Mouse (Mus musculus) adrenal gland, postnatal 4 days (tissue): ENCODE data around the gene Vstm4. TPM values are rescaled to one million over a fixed set of nuclear protein-coding genes. Genes with fewer than 3 reads are reported as not detected.

ENCODE experiments used
- DNase-seq, 2 experiments: peaks; one replicate each; pipeline ENCODE4 v3.0.0; 2021 to 2022; ENCODE audit warnings: low spot score in 2 of 2, mixed read lengths in 2 of 2
- total RNA-seq, 2 experiments: library from RNA; stranded (reverse); gene quantifications; 2 replicates each; pipeline ENCODE4 v1.2.3; 2021

Gene Vstm4
- total RNA-seq, 2 experiments from 2014 or later, result 35.3 to 40.6 TPM

DNA sequence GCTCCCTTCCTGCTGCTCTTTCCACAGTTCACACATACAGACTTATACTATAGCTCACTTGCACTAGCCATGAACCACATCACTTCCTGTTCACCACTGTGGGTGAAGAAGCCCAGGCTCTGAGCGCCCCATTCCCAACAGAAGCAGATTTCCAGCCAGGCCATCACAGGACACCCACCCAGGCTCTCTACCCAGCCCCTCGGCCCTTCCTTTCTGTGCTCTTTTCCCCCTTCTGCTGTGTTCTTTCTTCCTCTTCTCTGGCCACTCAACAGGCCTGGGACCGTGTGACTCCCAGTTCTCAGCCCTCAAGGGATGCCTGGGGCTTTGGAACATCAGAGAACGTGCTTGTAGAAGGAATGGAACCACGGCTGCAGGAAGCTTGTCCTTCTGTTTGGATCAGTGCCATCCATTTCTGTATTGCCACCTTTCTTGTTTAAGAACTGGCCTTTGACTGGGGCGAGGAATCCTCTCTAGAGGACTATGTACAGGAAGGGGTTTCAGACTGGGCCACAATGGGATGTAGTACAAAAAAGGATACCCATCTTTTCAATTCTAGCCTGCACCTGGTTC is 2.5 kb downstream of the Vstm4 start:
- DNase-seq, result no peak

GRCm38 (mm10) chr14:32859831-32860569 is 3.4 kb downstream of the Vstm4 start:
- DNase-seq, result no peak

DNA sequence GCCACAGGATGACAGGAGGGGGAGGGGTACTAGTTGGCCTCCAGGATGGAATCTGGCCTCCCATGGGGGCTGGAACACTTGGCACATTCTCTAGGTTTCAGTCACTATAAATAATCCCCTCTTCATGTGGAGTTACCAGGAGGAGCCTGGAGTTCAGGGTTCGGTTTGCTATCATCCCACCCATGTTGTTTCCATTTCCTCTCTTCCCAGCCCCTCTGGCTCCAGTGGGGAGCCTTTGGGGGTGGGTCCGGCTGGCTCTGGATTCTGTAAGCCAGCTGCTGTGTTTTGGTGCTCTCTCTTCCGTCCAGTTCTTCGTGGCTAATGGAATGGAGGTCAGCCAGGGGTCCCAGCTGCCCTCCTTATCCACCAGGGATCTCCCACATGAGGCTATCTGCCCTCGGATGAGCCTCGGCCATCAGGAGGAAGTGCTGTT is 4.6 kb downstream of the Vstm4 start:
- no peak for DNase-seq

- no peak for DNase-seq
Measured at GRCm38 (mm10) chr14:32861656-32862055, 5.1 kb downstream of the Vstm4 start.

- DNase-seq, result no peak
Measured at GRCm38 (mm10) chr14:32865331-32865730, 8.8 kb downstream of the Vstm4 start.

DNA sequence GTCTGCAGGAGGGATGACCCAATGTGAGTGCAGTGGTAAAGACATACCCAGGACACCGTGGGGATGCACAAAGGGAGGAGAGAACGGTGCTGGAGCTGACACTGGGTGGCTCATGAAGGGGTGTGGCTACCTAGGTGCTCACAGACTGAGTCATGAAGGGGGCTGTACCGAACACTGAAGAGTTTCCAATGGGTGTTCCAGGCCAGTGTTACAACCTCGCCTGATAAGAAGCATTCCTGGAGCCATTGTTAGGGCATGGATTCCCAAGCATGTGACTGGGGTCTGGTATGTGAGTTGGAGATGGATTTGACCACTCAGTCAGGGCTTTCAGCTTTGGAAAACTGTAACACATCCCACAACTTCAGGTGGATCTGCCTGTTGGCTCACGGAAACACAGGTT is 15.4 kb downstream of the Vstm4 start:
- DNase-seq, result no peak

- no peak for DNase-seq
Measured at GRCm38 (mm10) chr14:32877549-32877948, 21.0 kb downstream of the Vstm4 start.

GRCm38 (mm10) chr14:32880332-32880731 is 23.8 kb downstream of the Vstm4 start:
- no peak for DNase-seq

- DNase-seq, result no peak
Measured at GRCm38 (mm10) chr14:32881693-32882092, 25.1 kb downstream of the Vstm4 start.

- no peak for DNase-seq
Measured at GRCm38 (mm10) chr14:32888876-32889674, 32.5 kb downstream of the Vstm4 start.

GRCm38 (mm10) chr14:32894341-32894853 is 37.8 kb downstream of the Vstm4 start:
- DNase-seq, result peak in 1 of 2 experiments; percentile 12

DNA sequence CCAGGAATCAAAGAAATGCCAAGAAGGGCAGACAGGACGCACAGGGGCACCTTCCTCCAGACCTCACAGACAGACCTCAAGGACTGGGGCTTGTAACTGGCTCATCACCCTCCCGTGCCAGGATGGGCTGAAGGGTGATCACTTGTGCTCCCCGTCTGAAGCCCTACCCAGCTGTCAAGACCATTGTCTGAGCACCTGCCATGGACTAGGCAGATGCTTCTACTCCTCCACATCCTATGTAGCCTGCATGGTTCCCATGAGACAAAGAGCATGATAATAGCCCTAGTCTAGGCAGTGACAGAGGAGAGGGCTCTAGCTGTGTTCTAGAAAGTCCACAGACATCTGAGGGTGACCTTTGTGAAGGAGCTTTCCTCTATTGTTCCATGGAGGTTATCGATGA is 38.3 kb downstream of the Vstm4 start:
- no peak for DNase-seq

DNA sequence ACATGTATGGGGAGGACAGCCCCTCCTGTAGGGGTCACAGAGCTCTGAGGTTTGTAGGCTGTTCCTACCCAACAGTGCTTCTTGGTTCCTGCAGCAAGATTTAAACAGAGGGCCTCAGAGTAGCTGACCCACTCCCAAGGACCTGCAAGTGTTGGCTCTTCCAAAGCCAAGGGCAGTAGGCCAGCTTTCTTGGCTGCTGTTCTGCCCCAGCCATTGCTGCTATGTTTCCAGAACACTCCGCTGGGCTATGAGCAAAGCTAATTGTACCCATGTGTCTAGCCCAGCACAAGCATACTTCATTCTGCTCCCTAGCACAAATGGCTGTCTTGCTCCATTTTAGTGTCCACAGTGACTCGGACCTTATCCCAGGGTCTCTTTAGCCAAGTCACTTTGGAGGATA is 40.3 kb downstream of the Vstm4 start:
- no peak for DNase-seq

DNA sequence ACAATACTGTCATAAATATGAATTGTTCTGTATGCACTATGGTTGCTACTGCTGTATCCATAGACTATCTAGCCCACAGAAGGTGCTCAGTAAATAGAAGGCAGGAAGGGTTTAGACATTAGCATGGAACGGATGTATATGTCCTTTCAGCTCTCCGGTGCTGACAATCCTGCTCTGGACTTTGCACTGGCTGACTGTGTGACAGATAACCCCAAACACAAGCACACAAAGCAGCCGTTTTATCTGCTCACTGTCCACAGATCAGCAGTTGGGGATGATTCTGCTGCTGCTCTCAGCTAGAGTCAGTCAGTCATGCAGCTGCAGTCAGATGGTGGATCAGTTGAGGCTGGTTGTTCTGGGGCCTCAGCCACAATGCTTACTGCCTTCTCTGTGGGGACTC is 46.6 kb downstream of the Vstm4 start:
- no peak for DNase-seq

- no peak for DNase-seq
Measured at GRCm38 (mm10) chr14:32906545-32906944, 50.0 kb downstream of the Vstm4 start.

GRCm38 (mm10) chr14:32909112-32909511 is 52.6 kb downstream of the Vstm4 start:
- DNase-seq, result no peak

DNA sequence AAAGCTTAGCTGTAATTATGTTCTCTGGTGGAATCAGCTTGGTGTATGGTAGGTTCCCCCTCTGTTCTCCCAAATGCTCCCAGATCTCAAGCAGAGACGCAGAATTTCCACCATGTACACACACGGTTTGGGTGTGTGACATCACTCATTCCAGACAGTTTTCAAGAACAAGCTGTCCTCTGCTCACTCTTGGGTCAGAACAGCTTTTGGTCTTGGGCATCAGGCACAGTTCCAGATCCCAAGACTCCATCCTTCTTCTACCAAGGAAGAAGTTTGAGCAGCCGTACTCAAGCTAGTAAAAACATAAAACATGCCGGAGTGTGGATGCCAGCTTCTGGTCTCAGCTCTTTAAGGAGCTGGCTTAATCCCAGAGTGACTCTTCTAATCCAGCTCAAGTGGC is 54.6 kb downstream of the Vstm4 start:
- no peak for DNase-seq

DNA sequence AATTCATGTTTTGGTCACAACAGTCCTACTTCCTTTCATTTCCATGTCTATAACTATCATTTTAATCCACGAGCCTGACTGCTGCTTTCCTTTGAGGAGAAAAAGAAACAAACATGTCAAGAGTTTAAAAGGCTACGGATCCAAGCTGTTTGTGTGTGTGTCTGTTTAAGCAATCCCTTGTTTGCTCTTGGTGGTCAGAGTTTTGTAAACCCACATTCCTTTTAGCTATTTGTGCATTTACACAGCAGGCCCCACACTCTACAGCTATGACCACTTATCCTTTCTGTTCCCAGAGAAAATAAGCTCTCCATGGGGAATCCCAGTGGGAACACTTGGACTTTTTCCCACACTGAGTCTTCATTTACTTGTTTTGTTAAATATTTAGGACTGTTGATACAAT is 58.8 kb downstream of the Vstm4 start:
- no peak for DNase-seq

DNA sequence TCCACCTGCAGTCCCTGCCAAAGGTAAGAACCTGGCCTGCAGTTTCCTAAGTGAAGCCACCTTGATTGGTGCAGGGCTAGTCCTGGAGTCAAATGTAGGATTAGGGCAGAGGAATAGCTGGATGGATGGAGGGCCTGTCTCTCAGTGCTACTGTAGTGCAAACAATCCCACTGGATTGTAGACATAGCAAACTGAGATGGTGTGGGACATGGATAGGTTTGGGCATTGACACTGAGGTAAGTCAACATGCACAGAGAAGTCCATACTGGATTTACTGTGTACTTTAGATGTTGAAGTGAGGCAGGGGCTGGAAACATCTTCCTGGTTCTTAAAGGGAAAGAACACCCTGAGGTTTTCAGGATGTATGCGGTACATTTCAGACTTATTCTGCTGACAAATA is 61.4 kb downstream of the Vstm4 start:
- DNase-seq, result no peak

- no peak for DNase-seq
Measured at GRCm38 (mm10) chr14:32923871-32924270, 67.3 kb downstream of the Vstm4 start.

DNA sequence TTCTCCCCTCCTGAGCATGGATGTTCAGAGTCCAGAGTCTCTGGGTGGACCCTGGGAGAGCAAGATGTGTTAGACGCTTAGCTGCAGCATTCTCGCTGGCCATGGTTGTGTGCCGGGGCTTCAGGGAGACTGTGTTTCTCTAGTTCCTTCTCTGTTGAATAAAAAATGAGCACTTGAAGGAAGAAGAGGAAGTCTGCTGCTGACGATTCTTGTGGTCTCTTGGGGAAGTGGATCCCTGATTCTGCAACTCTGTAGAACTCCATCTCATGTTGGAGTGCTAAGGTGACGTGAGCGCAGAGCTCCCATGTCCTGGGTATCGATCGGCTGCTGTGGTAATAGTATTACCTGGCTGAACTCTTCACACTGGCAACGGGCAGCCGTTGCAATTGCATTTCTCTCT is 75.2 kb downstream of the Vstm4 start:
- DNase-seq, result no peak

GRCm38 (mm10) chr14:32932220-32932619 is 75.7 kb downstream of the Vstm4 start:
- DNase-seq, result no peak
